Mouse (Mus musculus) heart, embryonic 15.5 days (tissue): ENCODE results near the gene Gm49368. TPM values are rescaled to one million over a fixed set of nuclear protein-coding genes. Genes with fewer than 3 reads are reported as not detected.
"Not testable (repeated sequence)": the region's sequence is repeated elsewhere in the genome, so short reads cannot be mapped to it uniquely, and the experiment has no call there.

Experiments
- ATAC-seq: fragments of 200-750 bp; cut with Nextera tagmentation; replicated peaks from 2 replicates; pipeline ENCODE4 v1.8.0; 2017; ENCODE audit warnings: low read depth, moderate TSS enrichment; ENCODE audit not compliant: insufficient number of reproducible peaks, insufficient read depth, low FRiP score
- H3K27ac ChIP-seq: fragments of 300-500 bp; sonication (generic); 2 replicates; pipeline ENCODE4 v1.5.1; 2015; ENCODE audit warnings: mild to moderate bottlenecking, inconsistent platforms
- H3K27me3 ChIP-seq: fragments of 300-500 bp; sonication (generic); 2 replicates; pipeline ENCODE4 v1.6.1; 2015; ENCODE audit warnings: inconsistent platforms
- H3K36me3 ChIP-seq: fragments of 300-500 bp; sonication (generic); 2 replicates; pipeline ENCODE4 v1.6.1; 2015; ENCODE audit warnings: mild to moderate bottlenecking, inconsistent platforms
- H3K4me1 ChIP-seq: fragments of 300-500 bp; sonication (generic); replicated peaks from 2 replicates; pipeline ENCODE4 v1.6.1; 2015; ENCODE audit warnings: inconsistent platforms
- H3K4me2 ChIP-seq: fragments of 300-500 bp; sonication (generic); 2 replicates; pipeline ENCODE4 v1.6.1; 2015; ENCODE audit warnings: inconsistent platforms, mild to moderate bottlenecking, moderate library complexity
- H3K4me3 ChIP-seq: fragments of 300-500 bp; sonication (generic); 2 replicates; pipeline ENCODE4 v1.5.1; 2015; ENCODE audit warnings: mild to moderate bottlenecking, inconsistent platforms
- H3K9ac ChIP-seq: fragments of 300-500 bp; sonication (generic); 2 replicates; pipeline ENCODE4 v1.6.1; 2015; ENCODE audit warnings: mild to moderate bottlenecking, inconsistent platforms
- H3K9me3 ChIP-seq: fragments of 300-500 bp; sonication (generic); replicated peaks from 2 replicates; pipeline ENCODE4 v1.6.1; 2016; ENCODE audit warnings: inconsistent platforms
- WGBS: fragments of 180-500 bp; shearing (Covaris S2); methylation state at CpG from one replicate; pipeline ENCODE4 v1.1.7; 2015; ENCODE audit warnings: mixed read lengths; 5-methylcytosine and 5-hydroxymethylcytosine counted together
- polyA plus RNA-seq: library from polyadenylated mRNA; unstranded; fragments of >200 nt; fragmentation: Nextera tagmentation; extraction: Ambion mirVana; gene quantifications from 2 replicates; pipeline ENCODE4 v1.2.1, GENCODE M21; 2015

Gene Gm49368
- polyA plus RNA-seq, 1 experiment from 2014 or later, result not detected

- no peaks in the 10 kb centered on the region for H3K36me3 ChIP-seq
- ATAC-seq, result no peak
- no peaks in the 10 kb centered on the region for H3K27me3 ChIP-seq
- no peaks in the 10 kb centered on the region for H3K9me3 ChIP-seq
- no peak overlapping the region for H3K9ac ChIP-seq
- 77% methylated on average over 5 of the region's 5 CpGs for WGBS
- no peak overlapping the region for H3K4me3 ChIP-seq
- H3K4me1 ChIP-seq, result no peaks in the 10 kb centered on the region
- H3K4me2 ChIP-seq, result no peak overlapping the region
- H3K27ac ChIP-seq, result no peak overlapping the region
Observed at GRCm38 (mm10) chr7:128032290-128032988, 30.0 kb upstream of the Gm49368 start.

- 84% methylated on average over 3 of the region's 3 CpGs for WGBS
- no peak overlapping the region for H3K9ac ChIP-seq
- H3K4me3 ChIP-seq, result no peak overlapping the region
- no peak overlapping the region for H3K4me2 ChIP-seq
- H3K9me3 ChIP-seq, result no peaks in the 10 kb centered on the region
- no peak for ATAC-seq
- H3K27me3 ChIP-seq, result no peaks in the 10 kb centered on the region
- H3K27ac ChIP-seq, result no peak overlapping the region
- no peaks in the 10 kb centered on the region for H3K36me3 ChIP-seq
- no peaks in the 10 kb centered on the region for H3K4me1 ChIP-seq
Observed at GRCm38 (mm10) chr7:128032989-128033293, 29.5 kb upstream of the Gm49368 start.

- Histone ChIP-seq H3K9me3 (no peaks in the 10 kb centered on the region), H3K27ac (no peak overlapping the region), H3K4me2 (no peak overlapping the region), H3K4me3 (no peak overlapping the region), H3K9ac (no peak overlapping the region), H3K4me1 (no peaks in the 10 kb centered on the region), H3K36me3 (no peaks in the 10 kb centered on the region), H3K27me3 (no peaks in the 10 kb centered on the region)
- ATAC-seq, result no peak
- 91% methylated on average over 4 of the region's 4 CpGs for WGBS
Observed at GRCm38 (mm10) chr7:128033616-128034015, 28.9 kb upstream of the Gm49368 start.

DNA sequence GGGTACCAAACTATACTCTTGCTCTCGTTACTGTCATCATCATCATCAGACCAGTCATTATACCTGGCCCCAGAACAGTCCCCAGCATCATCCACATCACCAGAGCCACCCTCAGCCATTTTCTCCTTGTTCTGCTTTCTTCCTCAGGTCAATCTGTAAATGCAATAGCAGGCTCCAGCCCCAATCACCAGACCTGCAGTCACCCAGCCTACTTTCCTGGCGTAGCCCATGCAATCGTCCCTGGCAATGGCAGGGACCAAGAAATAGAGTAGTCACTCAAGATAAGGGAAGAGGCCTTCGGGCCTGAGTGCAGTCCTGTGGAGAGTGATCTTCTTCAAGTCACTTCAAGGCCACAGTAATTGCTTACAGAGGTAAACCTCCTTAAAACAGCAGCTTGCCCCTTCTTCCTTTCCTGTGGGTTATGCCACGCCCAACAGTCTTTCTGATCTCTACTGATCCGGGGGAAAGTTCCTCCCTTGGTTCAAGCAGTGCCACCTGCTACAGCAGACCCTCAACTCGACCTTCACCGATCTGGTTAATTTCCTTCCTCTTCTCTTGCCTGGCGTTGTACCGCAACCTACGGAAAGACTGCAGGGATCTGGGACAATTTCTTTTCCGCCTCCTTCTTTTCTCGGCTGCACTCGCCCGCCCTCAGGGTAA is 20.2 kb upstream of the Gm49368 start:
- not testable (repeated sequence) for H3K27me3 ChIP-seq, H3K27ac ChIP-seq, H3K36me3 ChIP-seq, ATAC-seq, H3K4me2 ChIP-seq, H3K4me1 ChIP-seq, H3K4me3 ChIP-seq, H3K9me3 ChIP-seq, H3K9ac ChIP-seq
- WGBS, result 67% methylated on average over 15 of the region's 15 CpGs

DNA sequence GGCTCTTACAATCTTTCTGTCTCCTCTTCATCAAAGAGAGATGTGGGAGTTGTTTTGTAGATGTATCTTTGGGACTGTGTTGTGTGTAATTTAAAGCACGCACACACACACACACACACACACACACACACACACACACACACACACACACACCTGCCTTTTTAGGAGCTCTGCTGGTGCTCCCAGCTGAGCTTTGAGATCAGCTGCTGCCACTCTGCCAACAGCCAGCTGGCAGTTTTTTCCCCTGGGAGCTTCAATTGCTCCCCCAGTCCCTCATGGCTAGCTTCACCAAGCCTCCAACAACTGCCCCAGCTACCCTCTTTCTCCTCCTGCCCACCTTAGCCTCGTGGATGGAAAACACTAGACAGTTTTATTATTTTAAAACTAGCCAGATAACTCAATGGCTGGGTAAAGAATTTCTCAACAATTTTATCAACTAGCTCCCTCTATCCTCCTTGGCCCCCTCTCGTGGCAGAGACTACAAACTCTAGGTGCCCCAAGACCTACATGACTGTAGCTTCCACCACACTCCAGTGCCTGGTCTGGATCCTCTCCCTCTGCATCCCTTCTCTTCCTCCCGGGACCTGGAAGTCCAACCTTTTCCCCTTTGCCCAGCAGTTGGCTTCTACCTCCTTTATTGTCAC is 18.2 kb upstream of the Gm49368 start:
- Histone ChIP-seq H3K4me3 (no peak overlapping the region), H3K36me3 (no peaks in the 10 kb centered on the region)
- WGBS, result 69% methylated on average over 4 of the region's 4 CpGs

DNA sequence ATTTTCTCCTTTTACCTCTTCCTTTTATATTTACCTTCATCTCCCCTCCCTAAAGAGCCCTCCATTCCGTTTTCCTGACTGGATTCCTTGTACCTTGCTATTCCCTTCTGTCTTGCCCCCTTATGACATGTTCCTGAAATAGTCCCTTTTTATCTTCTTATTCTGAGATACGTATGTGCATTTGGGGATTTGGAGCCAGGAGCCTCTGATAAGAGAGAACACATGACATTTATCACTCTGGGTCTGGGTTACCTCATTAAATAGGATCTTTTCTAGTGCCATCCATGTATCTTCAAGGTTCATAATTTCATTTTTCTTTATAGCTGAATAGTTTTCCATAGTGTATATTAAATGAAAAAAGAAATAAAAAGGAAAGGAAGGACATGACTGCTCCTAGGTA is 16.8 kb upstream of the Gm49368 start:
- no peak for ATAC-seq
- 22% methylated on average over 2 of the region's 2 CpGs for WGBS
- H3K27me3 ChIP-seq, result no peaks in the 10 kb centered on the region
- no peak overlapping the region for H3K27ac ChIP-seq
- H3K4me3 ChIP-seq, result no peak overlapping the region
- no peaks in the 10 kb centered on the region for H3K4me1 ChIP-seq
- no peak overlapping the region for H3K4me2 ChIP-seq
- no peaks in the 10 kb centered on the region for H3K9me3 ChIP-seq
- no peaks in the 10 kb centered on the region for H3K36me3 ChIP-seq
- no peak overlapping the region for H3K9ac ChIP-seq

More for the DNA sequence above, 18.2 kb upstream of the Gm49368 start:
- H3K27me3 ChIP-seq, result no peaks in the 10 kb centered on the region
- H3K4me1 ChIP-seq, result no peaks in the 10 kb centered on the region
- H3K9me3 ChIP-seq, result no peaks in the 10 kb centered on the region
- ATAC-seq, result no peak
- no peak overlapping the region for H3K27ac ChIP-seq
- H3K4me2 ChIP-seq, result no peak overlapping the region
- no peak overlapping the region for H3K9ac ChIP-seq

DNA sequence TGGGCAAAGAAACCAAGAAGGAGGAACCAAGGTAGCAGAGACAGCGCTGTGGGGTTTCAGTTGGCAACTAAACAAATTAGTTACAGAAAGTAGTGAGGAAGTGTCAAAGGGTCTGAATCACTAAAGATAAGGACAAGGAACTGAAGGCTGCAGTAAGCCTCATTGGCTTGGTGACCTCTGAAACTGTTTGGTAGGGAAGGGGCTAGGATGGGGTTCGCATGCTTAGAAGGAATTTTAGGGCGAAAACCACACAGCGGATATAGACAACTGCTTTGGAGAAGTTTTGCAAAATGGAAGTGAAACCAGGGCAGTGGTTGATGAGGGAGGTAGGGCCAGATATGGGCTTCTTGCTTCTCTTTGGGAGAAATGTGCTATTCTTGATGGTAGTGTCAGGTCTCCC is 13.7 kb upstream of the Gm49368 start:
- H3K4me2 ChIP-seq, result no peak overlapping the region
- no peaks in the 10 kb centered on the region for H3K9me3 ChIP-seq
- H3K9ac ChIP-seq, result no peak overlapping the region
- no peaks in the 10 kb centered on the region for H3K27me3 ChIP-seq
- no peak overlapping the region for H3K27ac ChIP-seq
- H3K36me3 ChIP-seq, result no peaks in the 10 kb centered on the region
- no peak overlapping the region for H3K4me3 ChIP-seq
- no peak for ATAC-seq
- 76% methylated on average over 4 of the region's 4 CpGs for WGBS
- H3K4me1 ChIP-seq, result no peaks in the 10 kb centered on the region

DNA sequence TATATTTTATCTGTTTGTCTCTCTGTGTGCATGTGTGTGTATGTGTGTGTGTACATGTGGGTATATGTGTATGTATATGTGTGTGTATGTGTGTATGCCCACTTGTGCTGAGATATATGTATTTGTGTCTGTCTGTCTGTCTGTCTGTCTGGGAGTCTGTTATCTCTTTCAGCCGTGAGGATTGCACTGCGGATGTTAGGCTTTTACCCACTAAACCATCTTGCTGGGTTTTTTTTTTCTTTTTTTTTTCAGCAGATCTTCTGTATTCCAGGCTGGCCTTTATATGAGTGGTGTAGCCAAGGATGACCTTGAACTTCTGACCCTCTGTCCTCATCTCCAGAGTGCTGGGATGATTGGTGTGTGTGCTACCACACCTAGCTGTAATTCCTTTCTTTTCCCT is 13.2 kb upstream of the Gm49368 start:
- no peak overlapping the region for H3K9ac ChIP-seq
- no peaks in the 10 kb centered on the region for H3K9me3 ChIP-seq
- no peak overlapping the region for H3K4me2 ChIP-seq
- no peak overlapping the region for H3K4me3 ChIP-seq
- 58% methylated on average over 2 of the region's 2 CpGs for WGBS
- no peak overlapping the region for H3K27ac ChIP-seq
- H3K4me1 ChIP-seq, result no peaks in the 10 kb centered on the region
- no peaks in the 10 kb centered on the region for H3K27me3 ChIP-seq
- no peak for ATAC-seq
- no peaks in the 10 kb centered on the region for H3K36me3 ChIP-seq

- no peaks in the 10 kb centered on the region for H3K36me3 ChIP-seq
- H3K9me3 ChIP-seq, result no peaks in the 10 kb centered on the region
- no peak overlapping the region for H3K27ac ChIP-seq
- no peaks in the 10 kb centered on the region for H3K27me3 ChIP-seq
- no peaks in the 10 kb centered on the region for H3K4me1 ChIP-seq
- H3K4me3 ChIP-seq, result no peak overlapping the region
- ATAC-seq, result no peak
- 49% methylated on average over 4 of the region's 4 CpGs for WGBS
- H3K9ac ChIP-seq, result no peak overlapping the region
- no peak overlapping the region for H3K4me2 ChIP-seq
Observed at GRCm38 (mm10) chr7:128050739-128051138, 11.7 kb upstream of the Gm49368 start.

GRCm38 (mm10) chr7:128053061-128053460 is 9.4 kb upstream of the Gm49368 start:
- Histone ChIP-seq H3K4me3 (no peak overlapping the region), H3K27me3 (no peaks in the 10 kb centered on the region), H3K36me3 (no peaks in the 10 kb centered on the region), H3K4me1 (no peaks in the 10 kb centered on the region), H3K27ac (no peak overlapping the region), H3K9me3 (no peaks in the 10 kb centered on the region), H3K9ac (no peak overlapping the region), H3K4me2 (no peak overlapping the region)
- ATAC-seq, result no peak
- 69% methylated on average over 5 of the region's 5 CpGs for WGBS

DNA sequence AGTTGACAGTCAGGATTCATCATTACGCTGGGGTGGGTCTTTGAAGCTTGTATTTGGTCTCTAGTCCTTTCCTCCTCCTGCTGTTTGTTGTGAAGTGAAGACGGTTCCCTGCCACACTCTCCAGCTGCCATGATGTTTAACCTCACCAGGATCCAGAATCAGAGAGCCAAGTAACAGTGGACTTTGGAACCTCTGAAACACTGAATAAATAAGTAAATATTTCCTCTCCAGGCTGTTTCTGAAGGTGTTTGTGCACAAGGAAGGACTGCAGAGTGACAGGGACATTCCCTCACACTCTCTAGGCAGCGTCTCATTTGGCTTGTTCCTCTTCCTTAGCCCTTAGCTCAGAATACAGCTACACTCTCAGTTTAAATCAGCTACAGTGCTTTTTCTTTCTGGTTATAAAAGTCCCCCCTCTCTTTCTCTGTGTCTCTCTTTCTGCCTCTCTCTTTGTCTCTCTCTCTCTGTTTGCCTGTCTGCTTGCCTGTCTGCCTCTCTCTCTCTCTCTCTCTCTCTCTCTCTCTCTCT is 5.5 kb upstream of the Gm49368 start:
- H3K4me3 ChIP-seq, result no peak overlapping the region
- H3K27ac ChIP-seq, result no peak overlapping the region
- H3K27me3 ChIP-seq, result no peaks in the 10 kb centered on the region
- no peak for ATAC-seq
- no peak overlapping the region for H3K4me2 ChIP-seq
- H3K9me3 ChIP-seq, result no peaks in the 10 kb centered on the region
- WGBS, result 59% methylated on average over 3 of the region's 3 CpGs
- no peaks in the 10 kb centered on the region for H3K36me3 ChIP-seq
- no peaks in the 10 kb centered on the region for H3K4me1 ChIP-seq
- H3K9ac ChIP-seq, result no peak overlapping the region
